Mouse (Mus musculus): ENCODE results near the gene B130006D01Rik. TPM values are rescaled to one million over a fixed set of nuclear protein-coding genes. Genes with fewer than 3 reads are reported as not detected.
A peak's percentile ranks its signal among the peaks of the same experiment; 100 is the strongest.

Gene B130006D01Rik
- polyA plus RNA-seq, 1 experiment from 2014 or later: 2.1 TPM

- H3K36me3 ChIP-seq (ENCODE audit: insufficient read depth): no peaks in the 10 kb centered on the region
- under 1% methylated on average over 42 of the region's 49 CpGs for WGBS
- peak overlapping the region; percentile 95 for H3K4me3 ChIP-seq (ENCODE audit: low read depth, low read length)
- H3K27ac ChIP-seq (ENCODE audit: low read depth): peak overlapping the region; percentile 99
- DNase-seq (peak; percentile 66), ATAC-seq (ENCODE audit: insufficient read depth) (peak; percentile 73)
- no peaks in the 10 kb centered on the region for H3K9me3 ChIP-seq (ENCODE audit: low read depth, low read length)
- no peak for TF ChIP-seq CTCF (IDR thresholded peaks at IDR 0.05; ENCODE audit: low read depth)
- H3K9ac ChIP-seq: peak overlapping the region; percentile 96
- no peaks in the 10 kb centered on the region for H3K27me3 ChIP-seq (ENCODE audit: insufficient read depth, low read length)
- H3K4me1 ChIP-seq (ENCODE audit: insufficient read depth): peaks cover 9% of the 10 kb centered on the region
- H3K4me2 ChIP-seq: peak overlapping the region; percentile 95
These were observed 10.1 kb upstream of the B130006D01Rik start for GRCm38 (mm10) chr11:95713225-95713810.

- Histone ChIP-seq H3K9ac (peak overlapping the region; percentile 96), H3K4me3 (ENCODE audit: low read depth, low read length) (peak overlapping the region; percentile 95), H3K9me3 (ENCODE audit: low read depth, low read length) (no peaks in the 10 kb centered on the region), H3K4me1 (ENCODE audit: insufficient read depth) (peaks cover 9% of the 10 kb centered on the region), H3K27me3 (ENCODE audit: insufficient read depth, low read length) (no peaks in the 10 kb centered on the region), H3K4me2 (peak overlapping the region; percentile 95), H3K27ac (ENCODE audit: low read depth) (peak overlapping the region; percentile 99; the same call in 1 of the 2 replicates), H3K36me3 (ENCODE audit: insufficient read depth) (no peaks in the 10 kb centered on the region)
- DNase-seq: peak; percentile 40
- 1% methylated on average over 13 of the region's 13 CpGs for WGBS
- TF ChIP-seq CTCF (IDR thresholded peaks at IDR 0.05; ENCODE audit: low read depth): no peak
- no peak for ATAC-seq (ENCODE audit: insufficient read depth)
These were observed 9.6 kb upstream of the B130006D01Rik start for GRCm38 (mm10) chr11:95713811-95714241.

- ATAC-seq (ENCODE audit: insufficient read depth) (no peak), DNase-seq (no peak)
- H3K36me3 ChIP-seq (ENCODE audit: insufficient read depth): no peaks in the 10 kb centered on the region
- peaks cover 9% of the 10 kb centered on the region for H3K4me1 ChIP-seq (ENCODE audit: insufficient read depth)
- no peak overlapping the region for H3K27ac ChIP-seq (ENCODE audit: low read depth)
- no peak for TF ChIP-seq CTCF (IDR thresholded peaks at IDR 0.05; ENCODE audit: low read depth)
- no peaks in the 10 kb centered on the region for H3K27me3 ChIP-seq (ENCODE audit: insufficient read depth, low read length)
- H3K9me3 ChIP-seq (ENCODE audit: low read depth, low read length): no peaks in the 10 kb centered on the region
- H3K4me3 ChIP-seq (ENCODE audit: low read depth, low read length): peak overlapping the region; percentile 95
- peak overlapping the region; percentile 96 for H3K9ac ChIP-seq
- peak overlapping the region; percentile 95 for H3K4me2 ChIP-seq
- 23% methylated on average over 7 of the region's 7 CpGs for WGBS
These were observed 9.0 kb upstream of the B130006D01Rik start for GRCm38 (mm10) chr11:95714411-95714810.

- Histone ChIP-seq H3K36me3 (ENCODE audit: insufficient read depth) (no peaks in the 10 kb centered on the region), H3K9ac (no peak overlapping the region), H3K27ac (ENCODE audit: low read depth) (no peak overlapping the region), H3K27me3 (ENCODE audit: insufficient read depth, low read length) (no peaks in the 10 kb centered on the region), H3K4me3 (ENCODE audit: low read depth, low read length) (no peak overlapping the region), H3K4me1 (ENCODE audit: insufficient read depth) (peaks cover 9% of the 10 kb centered on the region), H3K9me3 (ENCODE audit: low read depth, low read length) (no peaks in the 10 kb centered on the region), H3K4me2 (no peak overlapping the region)
- ATAC-seq (ENCODE audit: insufficient read depth): no peak
- no peak for TF ChIP-seq CTCF (IDR thresholded peaks at IDR 0.05; ENCODE audit: low read depth)
- WGBS: 52% methylated on average over 8 of the region's 8 CpGs
- DNase-seq: no peak
These were observed 7.3 kb upstream of the B130006D01Rik start for GRCm38 (mm10) chr11:95716136-95716535.

- no peak overlapping the region for H3K4me2 ChIP-seq
- H3K27me3 ChIP-seq (ENCODE audit: insufficient read depth, low read length): no peaks in the 10 kb centered on the region
- 77% methylated on average over 3 of the region's 3 CpGs for WGBS
- H3K9me3 ChIP-seq (ENCODE audit: low read depth, low read length): no peaks in the 10 kb centered on the region
- H3K4me3 ChIP-seq (ENCODE audit: low read depth, low read length): no peak overlapping the region
- no peak for TF ChIP-seq CTCF (IDR thresholded peaks at IDR 0.05; ENCODE audit: low read depth)
- DNase-seq (no peak), ATAC-seq (ENCODE audit: insufficient read depth) (no peak)
- no peak overlapping the region for H3K27ac ChIP-seq (ENCODE audit: low read depth)
- peaks cover 7% of the 10 kb centered on the region for H3K4me1 ChIP-seq (ENCODE audit: insufficient read depth)
- no peak overlapping the region for H3K9ac ChIP-seq
- H3K36me3 ChIP-seq (ENCODE audit: insufficient read depth): no peaks in the 10 kb centered on the region
These were observed 4.0 kb upstream of the B130006D01Rik start for GRCm38 (mm10) chr11:95719356-95719755.

- Histone ChIP-seq H3K9ac (no peak overlapping the region), H3K36me3 (ENCODE audit: insufficient read depth) (no peaks in the 10 kb centered on the region), H3K27ac (ENCODE audit: low read depth) (no peak overlapping the region), H3K4me1 (ENCODE audit: insufficient read depth) (no peaks in the 10 kb centered on the region), H3K9me3 (ENCODE audit: low read depth, low read length) (no peaks in the 10 kb centered on the region), H3K27me3 (ENCODE audit: insufficient read depth, low read length) (no peaks in the 10 kb centered on the region), H3K4me3 (ENCODE audit: low read depth, low read length) (no peak overlapping the region), H3K4me2 (no peak overlapping the region)
- ATAC-seq (ENCODE audit: insufficient read depth): no peak
- no peak for TF ChIP-seq CTCF (IDR thresholded peaks at IDR 0.05; ENCODE audit: low read depth)
- WGBS: 88% methylated on average over 4 of the region's 4 CpGs
- no peak for DNase-seq
These were observed 1.1 kb downstream of the B130006D01Rik start for GRCm38 (mm10) chr11:95724466-95724865.

- no peak overlapping the region for H3K4me3 ChIP-seq (ENCODE audit: low read depth, low read length)
- H3K27me3 ChIP-seq (ENCODE audit: insufficient read depth, low read length): no peaks in the 10 kb centered on the region
- no peak for ATAC-seq (ENCODE audit: insufficient read depth)
- WGBS: 78% methylated on average over 4 of the region's 4 CpGs
- no peaks in the 10 kb centered on the region for H3K9me3 ChIP-seq (ENCODE audit: low read depth, low read length)
- DNase-seq: no peak
- H3K27ac ChIP-seq (ENCODE audit: low read depth): no peak overlapping the region
- H3K4me1 ChIP-seq (ENCODE audit: insufficient read depth): no peaks in the 10 kb centered on the region
- H3K9ac ChIP-seq: no peak overlapping the region
- H3K4me2 ChIP-seq: no peak overlapping the region
- no peaks in the 10 kb centered on the region for H3K36me3 ChIP-seq (ENCODE audit: insufficient read depth)
- no peak for TF ChIP-seq CTCF (IDR thresholded peaks at IDR 0.05; ENCODE audit: low read depth)
These were observed 2.8 kb downstream of the B130006D01Rik start for GRCm38 (mm10) chr11:95726156-95726555.

All from lung, embryonic 14.5 days (tissue).